In genomic region chr13:113012683-113013082, GRCm38 (mm10) we compare ENCODE assay signal across 13 mouse cellular contexts. TPM values are rescaled to one million over a fixed set of nuclear protein-coding genes. Genes with fewer than 3 reads are reported as not detected.
DNase-seq lines count a peak whose midpoint lies in the region; ATAC-seq and TF ChIP-seq lines count a peak whose summit lies in the region.
"Had no signal": no experiment of that assay in that cellular context is flagged by ENCODE, and none has a peak within 500 bp of the region (broad histone marks: within the 10 kb centered on the region; RNA-seq: fewer than 3 reads in every experiment).

No protein-coding gene starts in this region.

- no peaks in the 10 kb centered on the region; the same call in 1 of the 2 replicates for H3K27me3 ChIP-seq in heart, embryonic 13.5 days (replicated peaks)
- H3K27me3 ChIP-seq in lung, embryonic 14.5 days (ENCODE audit: insufficient read depth, low read length), result no peaks in the 10 kb centered on the region
- no peaks in the 10 kb centered on the region for H3K27me3 ChIP-seq in forebrain, postnatal 0 days (ENCODE audit: insufficient read depth, low read length)
- H3K27me3 ChIP-seq: hindbrain, embryonic 12.5 days had no signal

- peak overlapping the region; percentile 53 for H3K4me3 ChIP-seq in heart, embryonic 13.5 days
- no peak overlapping the region for H3K4me3 ChIP-seq in lung, embryonic 14.5 days (ENCODE audit: low read depth, low read length)
- H3K4me3 ChIP-seq in forebrain, postnatal 0 days (ENCODE audit: low read depth, low read length), result no peak overlapping the region
- H3K4me3 ChIP-seq: hindbrain, embryonic 12.5 days had no signal

- no peak for TF ChIP-seq CTCF in lung, embryonic 14.5 days (IDR thresholded peaks at IDR 0.05; ENCODE audit: low read depth)
- TF ChIP-seq CTCF in forebrain, postnatal 0 days (IDR thresholded peaks at IDR 0.05; ENCODE audit: low read depth), result no peak

- H3K4me2 ChIP-seq in heart, embryonic 13.5 days, result peak overlapping the region; percentile 72
- H3K4me2 ChIP-seq in lung, embryonic 14.5 days, result peak overlapping the region; percentile 55; the same call in 1 of the 2 replicates
- peak overlapping the region; percentile 38 for H3K4me2 ChIP-seq in forebrain, postnatal 0 days (ENCODE audit: low read depth)
- H3K4me2 ChIP-seq: hindbrain, embryonic 12.5 days had no signal

- peaks cover 7% of the 10 kb centered on the region for H3K4me1 ChIP-seq in heart, embryonic 13.5 days
- H3K4me1 ChIP-seq in lung, embryonic 14.5 days (ENCODE audit: insufficient read depth), result no peaks in the 10 kb centered on the region
- H3K4me1 ChIP-seq in forebrain, postnatal 0 days (ENCODE audit: insufficient read depth), result no peaks in the 10 kb centered on the region
- H3K4me1 ChIP-seq: hindbrain, embryonic 12.5 days had no signal

- H3K9me3 ChIP-seq in heart, embryonic 13.5 days, result 0 out of 2 replicates have a peak, but pooled peaks cover 2% of the 10 kb centered on the region
- no peaks in the 10 kb centered on the region for H3K9me3 ChIP-seq in lung, embryonic 14.5 days (ENCODE audit: low read depth, low read length)
- H3K9me3 ChIP-seq in forebrain, postnatal 0 days (ENCODE audit: low read length), result no peaks in the 10 kb centered on the region
- H3K9me3 ChIP-seq: hindbrain, embryonic 12.5 days had no signal

- 76% methylated on average over 6 of the region's 6 CpGs for WGBS in heart, embryonic 13.5 days
- 69% methylated on average over 6 of the region's 6 CpGs for WGBS in lung, embryonic 14.5 days
- 63% methylated on average over 6 of the region's 6 CpGs for whole genome bisulfite sequencing in forebrain, postnatal 0 days

- no peak for ATAC-seq in heart, embryonic 13.5 days (ENCODE audit: extremely low read depth, insufficient number of reproducible peaks, low FRiP score, low TSS enrichment)
- no peak for ATAC-seq in lung, embryonic 14.5 days (ENCODE audit: insufficient read depth)
- peak; percentile 61 for ATAC-seq in forebrain, postnatal 0 days

- no peak overlapping the region for H3K27ac ChIP-seq in heart, embryonic 13.5 days (replicated peaks)
- no peak overlapping the region for H3K27ac ChIP-seq in lung, embryonic 14.5 days (ENCODE audit: low read depth)
- H3K27ac ChIP-seq in forebrain, postnatal 0 days (ENCODE audit: low read depth, low read length), result peak overlapping the region; percentile 57
- H3K27ac ChIP-seq: hindbrain, embryonic 12.5 days had no signal

- DNase-seq in heart, adult 8-10 months (ENCODE audit: low spot score), result no peak
- DNase-seq in lung, embryonic 14.5 days, result no peak
- no peak for DNase-seq in lung, postnatal 36 days
- DNase-seq in forebrain, postnatal 0 days, result no peak
- peak; percentile 68 for DNase-seq in retina, postnatal 1 day
- no peak for DNase-seq in frontal cortex, postnatal 10 days (ENCODE audit: low spot score in 2 of 2)
- DNase-seq in layer of hippocampus, postnatal 10 days (ENCODE audit: low spot score in 2 of 2), result no peak
- DNase-seq: cerebellum, adult 2 months; kidney, postnatal 36 days had no signal

- no peaks in the 10 kb centered on the region for H3K36me3 ChIP-seq in heart, embryonic 13.5 days
- H3K36me3 ChIP-seq in lung, embryonic 14.5 days (ENCODE audit: insufficient read depth), result no peaks in the 10 kb centered on the region
- no peaks in the 10 kb centered on the region for H3K36me3 ChIP-seq in forebrain, postnatal 0 days (ENCODE audit: insufficient read depth)
- H3K36me3 ChIP-seq: hindbrain, embryonic 12.5 days had no signal

- H3K9ac ChIP-seq in heart, embryonic 13.5 days, result no peak overlapping the region
- H3K9ac ChIP-seq in lung, embryonic 14.5 days, result no peak overlapping the region
- no peak overlapping the region for H3K9ac ChIP-seq in forebrain, postnatal 0 days
- H3K9ac ChIP-seq: hindbrain, embryonic 12.5 days had no signal

RNA-seq across cellular contexts. Expression of gene Mcidas, which starts 19.0 kb away (rescaled TPM):
- not detected in 2 replicates for polyA plus RNA-seq in heart, embryonic 13.5 days (2015; fragmentation: Nextera tagmentation; extraction: Ambion mirVana)
- total RNA-seq in heart, adult 8-10 months (2022), result not detected
- 1.1 and 2.2 TPM in 2 replicates for polyA plus RNA-seq in lung, embryonic 14.5 days (2014; fragmentation: Nextera tagmentation; extraction: Ambion mirVana)
- 0.85 and 1.8 TPM in 2 replicates for total RNA-seq in forebrain, postnatal 0 days (2014; rRNA removed)
- polyA plus RNA-seq in forebrain, postnatal 0 days (2015; fragmentation: Nextera tagmentation; extraction: Ambion mirVana), result 0.75 and 1.9 TPM in 2 replicates
- total RNA-seq in layer of hippocampus, postnatal 10 days (2021), result under 1 TPM; 0.36 to 0.48 TPM

RNA-seq across cellular contexts. Expression of gene Cdc20b, which starts 22.2 kb away (rescaled TPM):
- not detected in 2 replicates for polyA plus RNA-seq in heart, embryonic 13.5 days (2015; fragmentation: Nextera tagmentation; extraction: Ambion mirVana)
- total RNA-seq in heart, adult 8-10 months (2022), result not detected
- polyA plus RNA-seq in lung, embryonic 14.5 days (2014; fragmentation: Nextera tagmentation; extraction: Ambion mirVana), result 0.28 TPM in 1 of 2 replicates, not detected in the other
- 1.0 and 1.8 TPM in 2 replicates for total RNA-seq in forebrain, postnatal 0 days (2014; rRNA removed)
- 0.31 and 0.97 TPM in 2 replicates for polyA plus RNA-seq in forebrain, postnatal 0 days (2015; fragmentation: Nextera tagmentation; extraction: Ambion mirVana)
- under 1 TPM in 1 of 2 experiments, not detected in 1; 0.30 TPM for total RNA-seq in layer of hippocampus, postnatal 10 days (2021)
- total RNA-seq: left cerebral cortex, adult 18-20 months had no signal
- polyA plus RNA-seq: cerebellum, adult 2 months; urinary bladder, adult 2 months had no signal

RNA-seq across cellular contexts. Expression of gene Ccno, which starts 25.1 kb away (rescaled TPM):
- polyA plus RNA-seq in heart, embryonic 13.5 days (2015; fragmentation: Nextera tagmentation; extraction: Ambion mirVana), result 0.20 and 0.24 TPM in 2 replicates
- total RNA-seq in heart, adult 8-10 months (2022), result under 1 TPM in 2 of 4 experiments, not detected in 2; 0.16 to 0.50 TPM
- polyA plus RNA-seq in lung, embryonic 14.5 days (2014; fragmentation: Nextera tagmentation; extraction: Ambion mirVana), result 5.2 and 5.8 TPM in 2 replicates
- 3.0 and 6.8 TPM in 2 replicates for total RNA-seq in forebrain, postnatal 0 days (2014; rRNA removed)
- 2.6 and 3.3 TPM in 2 replicates for polyA plus RNA-seq in forebrain, postnatal 0 days (2015; fragmentation: Nextera tagmentation; extraction: Ambion mirVana)
- total RNA-seq in layer of hippocampus, postnatal 10 days (2021), result 1 to 10 TPM; 1.4 to 1.7 TPM

RNA-seq across cellular contexts. Expression of gene Gpx8, which starts 33.5 kb away (rescaled TPM):
- polyA plus RNA-seq in heart, embryonic 13.5 days (2015; fragmentation: Nextera tagmentation; extraction: Ambion mirVana), result 134 and 143 TPM in 2 replicates
- 10 to 100 TPM; 32.6 to 36.7 (median 35.6) TPM for total RNA-seq in heart, adult 8-10 months (2022)
- polyA plus RNA-seq in lung, embryonic 14.5 days (2014; fragmentation: Nextera tagmentation; extraction: Ambion mirVana), result 159 and 170 TPM in 2 replicates
- 27.3 and 28.3 TPM in 2 replicates for total RNA-seq in forebrain, postnatal 0 days (2014; rRNA removed)
- 41.7 and 47.6 TPM in 2 replicates for polyA plus RNA-seq in forebrain, postnatal 0 days (2015; fragmentation: Nextera tagmentation; extraction: Ambion mirVana)
- total RNA-seq in layer of hippocampus, postnatal 10 days (2021), result 10 to 100 TPM; 15.5 to 18.5 TPM
